Mouse (Mus musculus): Measurements from ENCODE around the gene Dnmt3c. TPM values are rescaled to one million over a fixed set of nuclear protein-coding genes. Genes with fewer than 3 reads are reported as not detected.
A peak's percentile ranks its signal among the peaks of the same experiment; 100 is the strongest.
"Not testable (repeated sequence)": the region's sequence is repeated elsewhere in the genome, so short reads cannot be mapped to it uniquely, and the experiment has no call there.

Dnmt3c gene
- polyA plus RNA-seq, 1 experiment from 2014 or later: not detected

DNA sequence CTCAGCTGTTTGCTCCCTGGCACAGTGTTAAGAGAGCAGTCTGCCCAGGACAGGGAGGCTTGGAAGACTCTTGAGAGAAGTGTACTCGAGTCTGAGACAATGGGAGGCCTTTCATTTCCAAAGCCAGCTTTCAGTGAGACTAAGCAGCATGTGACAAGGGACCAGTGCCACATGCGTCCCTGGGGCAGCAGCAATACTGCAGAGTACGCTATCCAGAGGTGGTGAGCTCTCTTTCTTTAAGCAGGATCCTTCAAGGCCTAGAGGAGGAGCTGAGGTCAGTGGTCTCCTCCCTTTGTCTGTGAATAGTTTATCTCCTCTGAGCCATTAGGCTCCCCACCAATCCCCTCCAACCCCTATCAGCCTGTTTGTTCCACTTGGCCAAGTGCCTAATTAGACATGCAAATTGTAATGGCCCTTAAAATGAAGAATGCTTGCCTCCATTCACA is 16.2 kb downstream of the Dnmt3c start:
- Histone ChIP-seq H3K27ac (ENCODE audit: low read length) (0 out of 2 replicates have a peak overlapping the region, but pooled peaks have one; percentile 4), H3K4me1 (ENCODE audit: insufficient read depth, low read length) (peaks cover 10% of the 10 kb centered on the region; the same call in 1 of the 2 replicates), H3K9ac (replicated peaks; ENCODE audit: low read length) (no peak overlapping the region), H3K9me3 (ENCODE audit: low read length) (no peaks in the 10 kb centered on the region), H3K27me3 (ENCODE audit: insufficient read depth, low read length) (no peaks in the 10 kb centered on the region), H3K36me3 (ENCODE audit: insufficient read depth, low read length) (no peaks in the 10 kb centered on the region), H3K4me2 (replicated peaks; ENCODE audit: low read depth, low read length) (no peak overlapping the region), H3K4me3 (ENCODE audit: low read length) (no peak overlapping the region)
- 37% methylated on average over 3 of the region's 3 CpGs for WGBS
- peak; percentile 39; the same call in 1 of the 2 replicates for ATAC-seq (ENCODE audit: low FRiP score, low TSS enrichment)

DNA sequence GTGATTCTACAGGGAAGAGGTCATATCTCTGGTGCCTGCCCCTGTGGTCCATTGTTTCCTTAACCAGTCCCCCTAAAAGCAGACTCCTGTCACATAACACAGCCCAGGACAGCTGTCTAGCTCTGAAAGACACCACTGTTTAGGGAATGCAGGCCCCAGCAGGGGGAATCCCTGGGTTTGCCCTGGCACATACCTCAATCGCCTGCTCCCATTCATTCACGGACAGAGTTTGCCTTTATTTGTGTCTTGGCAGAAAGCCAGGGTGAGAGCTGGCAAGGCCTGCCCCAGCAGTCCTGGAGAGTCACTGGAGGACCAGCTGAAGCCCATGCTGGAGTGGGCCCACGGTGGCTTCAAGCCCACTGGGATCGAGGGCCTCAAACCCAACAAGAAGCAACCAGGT is 16.8 kb downstream of the Dnmt3c start:
- ATAC-seq (ENCODE audit: low FRiP score, low TSS enrichment): no peak
- Histone ChIP-seq H3K4me1 (ENCODE audit: insufficient read depth, low read length) (peaks cover 10% of the 10 kb centered on the region; the same call in 1 of the 2 replicates), H3K4me3 (ENCODE audit: low read length) (no peak overlapping the region), H3K27me3 (ENCODE audit: insufficient read depth, low read length) (no peaks in the 10 kb centered on the region), H3K9me3 (ENCODE audit: low read length) (no peaks in the 10 kb centered on the region), H3K4me2 (replicated peaks; ENCODE audit: low read depth, low read length) (no peak overlapping the region), H3K27ac (ENCODE audit: low read length) (0 out of 2 replicates have a peak overlapping the region, but pooled peaks have one; percentile 4), H3K36me3 (ENCODE audit: insufficient read depth, low read length) (no peaks in the 10 kb centered on the region), H3K9ac (replicated peaks; ENCODE audit: low read length) (no peak overlapping the region)
- 48% methylated on average over 4 of the region's 4 CpGs for WGBS

- H3K9me3 ChIP-seq (ENCODE audit: low read length); H3K27me3 ChIP-seq (ENCODE audit: insufficient read depth, low read length); H3K27ac ChIP-seq (ENCODE audit: low read length); ATAC-seq (ENCODE audit: low FRiP score, low TSS enrichment); H3K36me3 ChIP-seq (ENCODE audit: insufficient read depth, low read length); H3K4me2 ChIP-seq (replicated peaks; ENCODE audit: low read depth, low read length); H3K4me3 ChIP-seq (ENCODE audit: low read length); H3K4me1 ChIP-seq (ENCODE audit: insufficient read depth, low read length); H3K9ac ChIP-seq (replicated peaks; ENCODE audit: low read length): not testable (repeated sequence)
- 73% methylated on average over 3 of the region's 3 CpGs for WGBS
Observed at GRCm38 (mm10) chr2:153717861-153718260, 21.4 kb downstream of the Dnmt3c start.

- H3K4me3 ChIP-seq (ENCODE audit: low read length): no peak overlapping the region
- no peak overlapping the region for H3K9ac ChIP-seq (replicated peaks; ENCODE audit: low read length)
- H3K4me1 ChIP-seq (ENCODE audit: insufficient read depth, low read length): no peaks in the 10 kb centered on the region
- no peak overlapping the region for H3K27ac ChIP-seq (ENCODE audit: low read length)
- WGBS: 79% methylated on average over 1 of the region's 1 CpGs
- H3K4me2 ChIP-seq (replicated peaks; ENCODE audit: low read depth, low read length): no peak overlapping the region
- H3K27me3 ChIP-seq (ENCODE audit: insufficient read depth, low read length): no peaks in the 10 kb centered on the region
- H3K36me3 ChIP-seq (ENCODE audit: insufficient read depth, low read length): no peaks in the 10 kb centered on the region
- no peak for ATAC-seq (ENCODE audit: low FRiP score, low TSS enrichment)
- no peaks in the 10 kb centered on the region for H3K9me3 ChIP-seq (ENCODE audit: low read length)
Observed at GRCm38 (mm10) chr2:153723098-153723497, 26.6 kb downstream of the Dnmt3c start.

DNA sequence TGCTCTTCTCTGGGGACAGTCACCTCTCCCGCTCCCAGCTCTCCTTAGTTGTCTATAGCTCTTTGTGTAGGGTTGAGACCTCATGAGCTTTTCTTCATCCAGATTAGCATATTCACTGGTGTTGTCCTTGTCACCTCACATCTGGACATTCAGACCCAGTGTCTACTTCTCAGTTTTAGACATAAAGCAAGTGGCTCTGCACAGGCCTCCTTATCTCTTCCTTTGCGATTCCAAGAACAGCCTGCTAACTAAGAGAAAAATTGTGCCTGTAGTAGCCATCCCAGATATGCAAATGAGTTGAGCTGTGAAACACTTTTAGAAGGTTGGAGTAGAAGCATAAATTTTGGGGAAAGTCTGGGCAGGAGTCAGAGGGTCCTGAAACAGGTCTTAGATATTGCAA is 28.0 kb downstream of the Dnmt3c start:
- ATAC-seq (ENCODE audit: low FRiP score, low TSS enrichment): no peak
- Histone ChIP-seq H3K9me3 (ENCODE audit: low read length) (no peaks in the 10 kb centered on the region), H3K27me3 (ENCODE audit: insufficient read depth, low read length) (no peaks in the 10 kb centered on the region), H3K4me3 (ENCODE audit: low read length) (no peak overlapping the region), H3K36me3 (ENCODE audit: insufficient read depth, low read length) (no peaks in the 10 kb centered on the region), H3K4me1 (ENCODE audit: insufficient read depth, low read length) (no peaks in the 10 kb centered on the region), H3K4me2 (replicated peaks; ENCODE audit: low read depth, low read length) (no peak overlapping the region), H3K27ac (ENCODE audit: low read length) (no peak overlapping the region), H3K9ac (replicated peaks; ENCODE audit: low read length) (no peak overlapping the region)
- 98% methylated on average over 2 of the region's 2 CpGs for WGBS

DNA sequence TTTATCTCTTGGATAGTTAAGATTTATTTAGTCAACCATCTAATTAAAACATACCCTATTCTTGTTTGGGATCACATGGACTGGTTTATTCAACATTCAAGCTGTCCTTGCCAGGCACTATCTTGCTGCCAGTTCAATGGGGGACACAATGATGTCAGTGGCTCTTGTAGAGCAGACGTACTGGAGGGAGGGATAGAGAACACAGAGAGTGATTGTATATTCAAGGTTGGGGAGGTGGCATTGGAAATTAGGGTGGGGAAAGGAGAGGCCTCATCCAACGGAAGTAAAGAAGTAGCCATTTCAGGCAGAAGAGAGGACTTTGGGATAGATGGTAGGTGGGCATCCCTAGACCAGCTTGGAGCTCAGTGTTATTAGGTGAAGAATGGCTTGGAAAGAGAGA is 28.4 kb downstream of the Dnmt3c start:
- no peaks in the 10 kb centered on the region for H3K4me1 ChIP-seq (ENCODE audit: insufficient read depth, low read length)
- H3K4me2 ChIP-seq (replicated peaks; ENCODE audit: low read depth, low read length): no peak overlapping the region
- H3K9me3 ChIP-seq (ENCODE audit: low read length): no peaks in the 10 kb centered on the region
- ATAC-seq (ENCODE audit: low FRiP score, low TSS enrichment): no peak
- WGBS: 86% methylated on average over 2 of the region's 2 CpGs
- no peak overlapping the region for H3K4me3 ChIP-seq (ENCODE audit: low read length)
- H3K36me3 ChIP-seq (ENCODE audit: insufficient read depth, low read length): no peaks in the 10 kb centered on the region
- no peak overlapping the region for H3K9ac ChIP-seq (replicated peaks; ENCODE audit: low read length)
- H3K27me3 ChIP-seq (ENCODE audit: insufficient read depth, low read length): no peaks in the 10 kb centered on the region
- no peak overlapping the region for H3K27ac ChIP-seq (ENCODE audit: low read length)

GRCm38 (mm10) chr2:153725291-153725690 is 28.8 kb downstream of the Dnmt3c start:
- ATAC-seq (ENCODE audit: low FRiP score, low TSS enrichment): no peak
- H3K4me3 ChIP-seq (ENCODE audit: low read length): no peak overlapping the region
- H3K27ac ChIP-seq (ENCODE audit: low read length): no peak overlapping the region
- H3K9me3 ChIP-seq (ENCODE audit: low read length): no peaks in the 10 kb centered on the region
- no peaks in the 10 kb centered on the region for H3K27me3 ChIP-seq (ENCODE audit: insufficient read depth, low read length)
- 67% methylated on average over 4 of the region's 4 CpGs for WGBS
- H3K36me3 ChIP-seq (ENCODE audit: insufficient read depth, low read length): no peaks in the 10 kb centered on the region
- H3K4me1 ChIP-seq (ENCODE audit: insufficient read depth, low read length): no peaks in the 10 kb centered on the region
- H3K4me2 ChIP-seq (replicated peaks; ENCODE audit: low read depth, low read length): no peak overlapping the region
- no peak overlapping the region for H3K9ac ChIP-seq (replicated peaks; ENCODE audit: low read length)

DNA sequence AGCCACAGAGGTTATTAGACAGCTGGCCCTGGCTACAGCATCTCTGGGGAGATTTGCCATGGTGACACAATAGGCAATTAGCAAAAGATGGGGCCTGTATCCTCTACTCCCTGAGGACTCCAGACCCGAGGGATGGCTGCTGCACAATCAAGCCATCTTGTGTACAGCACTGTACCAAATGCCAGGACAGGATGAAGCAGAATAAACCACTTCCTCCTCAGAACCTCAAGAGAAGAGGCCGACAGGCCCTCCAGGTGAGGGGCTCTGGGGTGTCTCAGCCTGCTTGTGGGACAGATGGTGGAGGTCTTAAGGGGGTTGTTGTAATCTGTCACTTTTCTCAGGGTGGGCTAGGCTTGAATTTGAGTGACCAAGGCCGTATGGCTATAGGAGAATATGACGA is 37.6 kb downstream of the Dnmt3c start:
- 78% methylated on average over 4 of the region's 4 CpGs for WGBS
- Histone ChIP-seq H3K4me3 (ENCODE audit: low read length) (no peak overlapping the region), H3K36me3 (ENCODE audit: insufficient read depth, low read length) (no peaks in the 10 kb centered on the region), H3K27ac (ENCODE audit: low read length) (no peak overlapping the region), H3K27me3 (ENCODE audit: insufficient read depth, low read length) (no peaks in the 10 kb centered on the region), H3K4me1 (ENCODE audit: insufficient read depth, low read length) (no peaks in the 10 kb centered on the region), H3K4me2 (replicated peaks; ENCODE audit: low read depth, low read length) (no peak overlapping the region), H3K9ac (replicated peaks; ENCODE audit: low read length) (no peak overlapping the region), H3K9me3 (ENCODE audit: low read length) (no peaks in the 10 kb centered on the region)
- no peak for ATAC-seq (ENCODE audit: low FRiP score, low TSS enrichment)

- WGBS: 10% methylated on average over 57 of the region's 58 CpGs
- Histone ChIP-seq H3K4me2 (replicated peaks; ENCODE audit: low read depth, low read length) (peak within 1 kb of the TSS; percentile 80), H3K9ac (replicated peaks; ENCODE audit: low read length) (peak within 1 kb of the TSS; percentile 94), H3K36me3 (ENCODE audit: insufficient read depth, low read length) (no peaks in the 10 kb centered on the region), H3K4me1 (ENCODE audit: insufficient read depth, low read length) (peaks cover 23% of the 10 kb centered on the region), H3K27me3 (ENCODE audit: insufficient read depth, low read length) (no peaks in the 10 kb centered on the region), H3K27ac (ENCODE audit: low read length) (peak within 1 kb of the TSS; percentile 94), H3K9me3 (ENCODE audit: low read length) (no peaks in the 10 kb centered on the region), H3K4me3 (ENCODE audit: low read length) (peak within 1 kb of the TSS; percentile 67)
- ATAC-seq (ENCODE audit: low FRiP score, low TSS enrichment): peak; percentile 97
Observed at GRCm38 (mm10) chr2:153740500-153741436, 44.3 kb downstream of the Dnmt3c start, which contains the start of gene Mapre1. Gene Mapre1 (plus strand): TSS chr2:153741274.

All from kidney, embryonic 16.5 days (tissue).